Mouse (Mus musculus): ENCODE results near the gene Tspan4. TPM values are rescaled to one million over a fixed set of nuclear protein-coding genes. Genes with fewer than 3 reads are reported as not detected.

The Tspan4 gene
- polyA plus RNA-seq (2015; fragmentation: Nextera tagmentation; extraction: Ambion mirVana): 68.3 and 71.0 TPM in 2 replicates

DNA sequence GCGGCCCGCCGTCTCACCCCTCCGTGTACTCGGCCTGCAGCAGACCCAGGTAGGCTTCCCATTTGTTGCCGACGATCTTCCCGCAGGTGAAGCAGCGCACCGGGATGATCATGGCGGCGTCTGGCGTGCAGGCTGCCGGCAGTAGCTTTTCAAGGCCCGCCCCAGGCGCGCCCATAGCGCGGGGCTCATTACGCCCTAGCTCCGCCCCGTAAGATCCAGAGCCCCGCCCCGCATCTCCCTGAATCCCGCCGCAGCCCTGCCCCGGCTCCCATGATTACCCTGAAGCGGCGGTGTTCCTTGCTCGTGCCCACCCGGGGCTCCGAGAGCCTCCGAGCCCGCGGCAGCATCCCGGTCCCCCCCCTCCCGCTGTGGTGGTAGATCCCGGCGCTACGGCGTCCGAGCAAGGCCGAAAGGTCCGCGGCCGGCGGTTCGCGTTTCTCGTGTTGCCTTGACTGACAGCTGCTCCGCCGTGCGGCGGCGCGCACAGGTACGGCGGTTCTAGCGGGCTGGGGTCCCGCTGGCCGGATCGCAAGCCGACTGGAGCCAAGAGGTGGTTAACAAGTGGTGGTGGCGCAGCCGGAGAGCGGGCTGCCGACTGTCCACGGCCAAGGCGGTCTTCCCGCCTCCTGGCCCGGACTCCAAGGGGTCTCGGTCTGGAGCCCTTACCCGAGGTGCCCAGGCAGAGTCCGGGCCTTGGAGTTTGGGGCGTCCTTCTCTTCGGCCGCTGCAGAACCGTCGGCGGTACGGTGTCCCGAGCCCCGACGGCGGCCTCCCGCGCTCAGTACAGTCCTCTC lies at the start of gene Tspan4, which contains the start of gene Polr2l:
Tspan4 (plus strand) TSS at position 230 of the 794 bp plus-strand sequence.
Polr2l (minus strand) TSS at position 122 of the 794 bp plus-strand sequence.
- H3K4me2 ChIP-seq (ENCODE audit: low read length): peak within 1 kb of the TSS; percentile 95
- under 1% methylated on average over 87 of the region's 87 CpGs for WGBS
- ATAC-seq: peak; percentile 86
- H3K4me1 ChIP-seq (ENCODE audit: control insufficient read depth, insufficient read depth, low read depth, low read length): peaks cover 25% of the 10 kb centered on the region
- H3K9me3 ChIP-seq (ENCODE audit: control insufficient read depth, low read length): no peaks in the 10 kb centered on the region
- peak within 1 kb of the TSS; percentile 66 for H3K4me3 ChIP-seq (ENCODE audit: low read length)
- H3K27ac ChIP-seq (ENCODE audit: low read depth, low read length): peak within 1 kb of the TSS; percentile 87
- H3K9ac ChIP-seq (ENCODE audit: low read depth, low read length): peak within 1 kb of the TSS; percentile 94
- H3K27me3 ChIP-seq (replicated peaks; ENCODE audit: control insufficient read depth, insufficient read depth, low read length): peaks cover 5% of the 10 kb centered on the region; the same call in 1 of the 2 replicates
- H3K36me3 ChIP-seq (ENCODE audit: control insufficient read depth, insufficient read depth, low read length): peaks cover 16% of the 10 kb centered on the region

DNA sequence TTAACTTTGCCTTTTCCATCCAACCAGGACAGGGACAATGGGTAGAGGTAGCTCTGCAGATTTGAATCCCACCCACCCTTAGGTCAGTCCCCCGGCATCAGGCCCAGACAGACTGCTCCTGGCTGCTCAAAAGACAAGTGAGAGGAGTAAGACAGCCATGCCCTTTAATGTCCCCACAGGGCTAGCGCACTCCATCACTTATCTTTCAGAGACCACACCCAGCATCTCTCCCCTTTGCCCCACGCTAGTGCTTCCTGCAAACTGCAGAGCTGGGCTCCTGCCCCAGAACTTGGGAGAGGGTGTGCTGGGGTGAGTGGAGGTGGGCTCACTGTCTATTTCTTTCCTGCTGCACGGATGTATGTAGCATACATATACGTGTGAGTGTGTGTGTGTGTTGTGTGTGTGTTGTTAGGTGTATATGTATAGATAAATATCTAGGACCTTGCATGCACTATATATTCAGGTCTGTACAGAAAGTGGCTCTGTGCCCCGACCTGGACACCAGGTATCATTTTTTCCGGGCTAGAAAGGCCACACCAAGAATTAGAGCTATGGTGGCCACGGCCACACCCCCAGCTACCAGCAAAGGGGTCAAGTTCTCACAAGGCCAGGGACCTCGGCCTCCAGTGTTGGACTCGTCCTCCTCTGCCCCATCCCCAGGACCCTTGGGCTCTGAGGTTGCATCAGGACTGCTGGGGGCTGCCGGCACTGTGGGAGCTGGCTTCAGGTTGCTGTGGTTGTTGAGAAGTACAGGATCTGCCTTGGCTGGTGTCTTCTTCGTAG lies 47.9 kb upstream of the Tspan4 start:
- Histone ChIP-seq H3K27ac (ENCODE audit: low read depth, low read length) (no peak overlapping the region), H3K4me2 (ENCODE audit: low read length) (no peak overlapping the region), H3K36me3 (ENCODE audit: control insufficient read depth, insufficient read depth, low read length) (peaks cover 21% of the 10 kb centered on the region), H3K9me3 (ENCODE audit: control insufficient read depth, low read length) (no peaks in the 10 kb centered on the region), H3K4me1 (ENCODE audit: control insufficient read depth, insufficient read depth, low read depth, low read length) (peaks cover 13% of the 10 kb centered on the region), H3K27me3 (replicated peaks; ENCODE audit: control insufficient read depth, insufficient read depth, low read length) (no peaks in the 10 kb centered on the region), H3K4me3 (ENCODE audit: low read length) (no peak overlapping the region), H3K9ac (ENCODE audit: low read depth, low read length) (no peak overlapping the region)
- 87% methylated on average over 12 of the region's 12 CpGs for WGBS
- no peak for ATAC-seq

DNA sequence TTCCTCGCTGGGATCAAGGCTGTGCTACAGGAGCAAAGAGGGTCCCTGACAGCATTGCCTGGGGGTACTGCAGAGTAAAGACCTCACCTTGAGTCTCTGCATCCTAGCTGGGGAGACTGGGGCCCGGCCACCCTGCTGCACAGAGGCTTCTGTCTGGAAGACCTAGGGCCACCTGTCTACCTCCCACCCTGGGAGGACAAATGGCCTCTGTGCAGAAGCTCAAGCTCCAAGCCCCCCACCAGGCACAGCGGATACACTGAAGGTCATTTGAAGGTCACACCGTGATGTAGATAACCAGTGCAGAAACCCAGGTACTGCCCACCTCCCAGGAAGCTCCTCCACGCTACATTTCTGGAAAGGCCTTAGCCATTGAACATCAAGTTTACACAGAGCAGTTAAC lies 46.3 kb upstream of the Tspan4 start:
- Histone ChIP-seq H3K36me3 (ENCODE audit: control insufficient read depth, insufficient read depth, low read length) (peaks cover 31% of the 10 kb centered on the region), H3K4me3 (ENCODE audit: low read length) (peak overlapping the region; percentile 61), H3K27me3 (replicated peaks; ENCODE audit: control insufficient read depth, insufficient read depth, low read length) (no peaks in the 10 kb centered on the region), H3K4me1 (ENCODE audit: control insufficient read depth, insufficient read depth, low read depth, low read length) (peaks cover 20% of the 10 kb centered on the region), H3K27ac (ENCODE audit: low read depth, low read length) (peak overlapping the region; percentile 78), H3K9ac (ENCODE audit: low read depth, low read length) (peak overlapping the region; percentile 82), H3K4me2 (ENCODE audit: low read length) (peak overlapping the region; percentile 79), H3K9me3 (ENCODE audit: control insufficient read depth, low read length) (no peaks in the 10 kb centered on the region)
- WGBS: 57% methylated on average over 5 of the region's 5 CpGs
- no peak for ATAC-seq

DNA sequence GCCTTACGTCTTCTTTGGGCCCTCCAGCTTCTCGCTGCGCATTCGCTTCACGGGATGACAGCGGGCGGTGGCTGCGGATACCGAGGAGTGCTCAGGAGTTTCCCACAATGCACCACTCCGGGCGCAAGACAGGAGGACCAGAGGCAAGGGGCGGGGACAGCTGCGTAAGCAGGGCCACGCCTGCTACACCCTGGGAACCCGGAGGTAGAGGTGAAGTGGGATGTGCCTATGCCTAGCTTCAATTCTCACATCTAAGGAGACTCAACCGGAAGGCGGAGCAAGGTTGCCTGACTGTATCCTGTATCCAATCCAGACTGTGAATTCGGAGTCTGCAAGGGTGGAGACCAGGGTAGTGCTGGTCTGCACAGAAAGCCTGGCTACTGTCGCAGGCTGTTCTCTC lies 45.7 kb upstream of the Tspan4 start, which contains the start of gene Cend1:
Cend1 (minus strand) TSS at position 182 of the 400 bp plus-strand sequence.
- Histone ChIP-seq H3K4me2 (ENCODE audit: low read length) (peak within 1 kb of the TSS; percentile 79), H3K36me3 (ENCODE audit: control insufficient read depth, insufficient read depth, low read length) (peaks cover 31% of the 10 kb centered on the region), H3K4me1 (ENCODE audit: control insufficient read depth, insufficient read depth, low read depth, low read length) (peaks cover 26% of the 10 kb centered on the region), H3K9me3 (ENCODE audit: control insufficient read depth, low read length) (no peaks in the 10 kb centered on the region), H3K4me3 (ENCODE audit: low read length) (peak within 1 kb of the TSS; percentile 61), H3K27me3 (replicated peaks; ENCODE audit: control insufficient read depth, insufficient read depth, low read length) (no peaks in the 10 kb centered on the region), H3K27ac (ENCODE audit: low read depth, low read length) (peak within 1 kb of the TSS; percentile 78), H3K9ac (ENCODE audit: low read depth, low read length) (peak within 1 kb of the TSS; percentile 82)
- WGBS: 4% methylated on average over 19 of the region's 19 CpGs
- peak; percentile 89 for ATAC-seq

DNA sequence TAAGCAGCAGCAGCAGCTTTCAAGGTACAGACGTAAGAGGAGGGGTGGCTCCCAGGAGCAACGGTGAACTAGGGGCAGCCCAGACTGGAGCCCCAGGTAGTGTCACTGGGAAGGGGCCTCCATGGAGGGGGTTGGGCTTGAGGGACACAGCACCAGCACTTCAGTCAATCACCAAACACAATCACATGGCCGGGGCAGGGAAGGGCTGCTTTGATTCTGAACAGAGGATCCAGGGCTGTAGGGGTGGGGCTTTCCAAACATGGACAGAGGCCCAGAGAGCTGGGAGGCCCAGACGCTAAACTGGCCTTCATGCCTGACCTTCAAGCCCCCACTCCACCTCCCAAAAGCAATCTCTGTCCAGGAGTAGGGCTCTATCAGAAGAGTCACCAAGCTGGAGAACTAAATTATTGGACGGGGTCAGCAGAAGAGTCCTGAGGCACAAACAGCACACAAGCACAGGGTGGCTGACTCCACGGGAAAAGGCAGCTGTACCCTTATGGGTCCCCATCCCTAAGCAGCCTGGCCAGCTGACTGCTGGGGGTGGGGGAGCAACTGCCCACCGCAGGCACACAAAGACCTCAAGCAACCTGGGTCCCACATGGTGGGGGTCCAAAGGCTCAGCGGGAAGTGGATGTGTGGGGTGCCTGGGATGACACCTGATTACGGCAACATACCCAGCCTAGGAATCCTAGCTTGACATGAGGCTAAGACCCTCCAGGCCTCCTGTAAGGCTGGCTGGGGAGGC lies 45.0 kb upstream of the Tspan4 start:
- peaks cover 27% of the 10 kb centered on the region for H3K4me1 ChIP-seq (ENCODE audit: control insufficient read depth, insufficient read depth, low read depth, low read length)

DNA sequence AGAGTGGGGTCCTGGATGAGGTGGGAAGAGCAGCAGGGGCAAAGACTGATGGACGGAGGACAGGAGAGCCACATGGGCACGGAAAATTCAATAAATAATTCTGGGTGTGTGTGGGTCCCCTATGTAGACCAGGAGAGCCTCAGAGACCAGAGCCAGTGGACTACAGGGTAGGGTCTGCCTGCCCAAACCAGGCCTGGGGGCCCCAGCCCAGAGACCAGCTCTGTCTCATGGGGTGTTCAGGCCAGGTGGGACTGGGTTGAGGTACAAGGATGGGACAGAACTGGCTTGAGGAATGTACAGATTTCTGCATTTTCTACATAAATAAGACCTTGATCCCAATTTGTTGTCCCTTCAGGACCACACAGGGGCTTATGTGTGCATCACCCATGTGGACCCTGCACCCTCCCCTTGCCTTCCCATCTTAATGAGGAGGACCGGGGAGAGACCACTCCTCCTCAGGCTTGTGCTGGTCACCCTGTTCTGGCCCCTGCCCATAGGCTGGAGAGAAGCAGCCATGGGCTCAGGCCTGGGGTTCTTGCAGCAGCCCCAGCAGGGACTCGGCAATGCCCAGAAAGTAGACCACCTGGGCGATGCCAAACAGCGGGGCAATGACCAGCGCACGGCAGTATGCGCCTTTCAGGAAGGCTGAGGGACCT lies 44.3 kb upstream of the Tspan4 start:
- Histone ChIP-seq H3K9ac (ENCODE audit: low read depth, low read length) (no peak overlapping the region), H3K36me3 (ENCODE audit: control insufficient read depth, insufficient read depth, low read length) (peaks cover 31% of the 10 kb centered on the region), H3K4me1 (ENCODE audit: control insufficient read depth, insufficient read depth, low read depth, low read length) (peaks cover 31% of the 10 kb centered on the region), H3K27me3 (replicated peaks; ENCODE audit: control insufficient read depth, insufficient read depth, low read length) (no peaks in the 10 kb centered on the region), H3K4me2 (ENCODE audit: low read length) (no peak overlapping the region), H3K9me3 (ENCODE audit: control insufficient read depth, low read length) (no peaks in the 10 kb centered on the region), H3K4me3 (ENCODE audit: low read length) (no peak overlapping the region), H3K27ac (ENCODE audit: low read depth, low read length) (no peak overlapping the region)
- 95% methylated on average over 9 of the region's 9 CpGs for WGBS
- no peak for ATAC-seq

More for the DNA sequence above, 45.0 kb upstream of the Tspan4 start:
- no peak for ATAC-seq
- Histone ChIP-seq H3K27me3 (replicated peaks; ENCODE audit: control insufficient read depth, insufficient read depth, low read length) (no peaks in the 10 kb centered on the region), H3K36me3 (ENCODE audit: control insufficient read depth, insufficient read depth, low read length) (peaks cover 31% of the 10 kb centered on the region), H3K4me2 (ENCODE audit: low read length) (peak overlapping the region; percentile 79), H3K4me3 (ENCODE audit: low read length) (no peak overlapping the region; the same call in 1 of the 2 replicates), H3K9me3 (ENCODE audit: control insufficient read depth, low read length) (no peaks in the 10 kb centered on the region), H3K9ac (ENCODE audit: low read depth, low read length) (no peak overlapping the region), H3K27ac (ENCODE audit: low read depth, low read length) (peak overlapping the region; percentile 57)
- WGBS: 62% methylated on average over 9 of the region's 9 CpGs

DNA sequence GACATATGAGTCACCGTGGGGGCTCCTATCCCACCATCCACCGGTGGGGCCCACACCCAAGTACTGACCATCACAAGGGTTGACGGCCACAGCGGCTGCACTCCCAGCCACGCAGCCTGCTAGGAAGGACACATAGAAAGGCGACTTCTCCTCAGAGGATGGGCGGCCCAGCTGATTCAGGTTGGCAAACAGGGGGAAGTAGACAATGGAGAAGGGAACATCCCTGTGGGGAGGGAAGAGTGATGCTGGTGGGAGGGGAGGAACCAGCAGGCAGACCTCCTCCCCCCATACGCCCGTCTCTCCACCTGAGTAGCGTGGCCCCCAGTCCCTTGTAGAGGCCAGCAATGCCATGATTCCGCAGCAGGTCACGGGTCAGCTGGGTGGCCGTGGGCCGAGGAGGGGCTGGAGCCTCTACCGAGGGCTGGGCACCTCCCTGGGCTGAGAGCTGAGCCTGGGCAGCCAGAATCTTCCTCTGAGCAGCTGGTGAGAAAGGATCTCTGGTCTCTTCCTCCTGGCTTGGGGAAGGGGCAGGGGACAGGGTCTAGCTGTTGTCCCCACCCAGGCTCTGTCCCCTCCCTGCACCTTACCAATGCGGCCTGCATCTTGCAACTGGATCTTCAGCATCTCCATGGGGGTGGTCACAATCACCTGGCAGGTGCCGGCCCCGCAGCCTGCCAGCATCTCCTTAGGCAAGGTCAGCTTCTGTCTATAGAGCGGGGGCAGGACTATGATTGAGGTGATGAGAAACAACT lies 43.4 kb upstream of the Tspan4 start:
- Histone ChIP-seq H3K4me2 (ENCODE audit: low read length) (no peak overlapping the region), H3K4me1 (ENCODE audit: control insufficient read depth, insufficient read depth, low read depth, low read length) (peaks cover 35% of the 10 kb centered on the region), H3K27ac (ENCODE audit: low read depth, low read length) (no peak overlapping the region), H3K4me3 (ENCODE audit: low read length) (no peak overlapping the region), H3K36me3 (ENCODE audit: control insufficient read depth, insufficient read depth, low read length) (peaks cover 28% of the 10 kb centered on the region), H3K9ac (ENCODE audit: low read depth, low read length) (no peak overlapping the region), H3K27me3 (replicated peaks; ENCODE audit: control insufficient read depth, insufficient read depth, low read length) (no peaks in the 10 kb centered on the region), H3K9me3 (ENCODE audit: control insufficient read depth, low read length) (no peaks in the 10 kb centered on the region)
- 92% methylated on average over 16 of the region's 19 CpGs for WGBS
- no peak for ATAC-seq

DNA sequence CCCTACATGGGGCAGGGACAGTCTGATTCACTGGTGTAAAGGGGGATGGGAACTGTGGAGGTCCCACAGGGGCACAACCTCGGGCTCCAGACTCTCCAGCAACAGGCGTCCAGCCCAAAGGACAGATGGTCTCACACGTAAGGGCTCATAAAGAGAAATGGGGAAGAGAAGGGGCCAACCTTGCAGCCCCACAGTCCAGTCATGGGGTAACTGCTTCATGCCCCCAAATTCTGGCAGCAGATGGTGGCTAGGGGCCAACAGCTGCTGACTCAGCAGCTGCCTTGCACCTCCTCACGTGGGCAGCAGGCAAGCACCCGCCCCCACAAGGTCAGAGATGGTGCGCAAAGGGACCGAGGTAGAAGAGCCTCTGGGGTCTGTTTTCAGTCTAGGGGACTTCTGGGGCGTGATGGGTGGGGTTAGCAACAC lies 42.8 kb upstream of the Tspan4 start:
- Histone ChIP-seq H3K27ac (ENCODE audit: low read depth, low read length) (no peak overlapping the region), H3K9ac (ENCODE audit: low read depth, low read length) (no peak overlapping the region), H3K9me3 (ENCODE audit: control insufficient read depth, low read length) (no peaks in the 10 kb centered on the region), H3K36me3 (ENCODE audit: control insufficient read depth, insufficient read depth, low read length) (peaks cover 26% of the 10 kb centered on the region), H3K4me2 (ENCODE audit: low read length) (no peak overlapping the region), H3K4me1 (ENCODE audit: control insufficient read depth, insufficient read depth, low read depth, low read length) (peaks cover 38% of the 10 kb centered on the region), H3K27me3 (replicated peaks; ENCODE audit: control insufficient read depth, insufficient read depth, low read length) (no peaks in the 10 kb centered on the region), H3K4me3 (ENCODE audit: low read length) (no peak overlapping the region)
- no peak for ATAC-seq
- 80% methylated on average over 8 of the region's 8 CpGs for WGBS
